Mouse (Mus musculus) MEL (cell line): ENCODE results near the gene Eif5a. TPM values are rescaled to one million over a fixed set of nuclear protein-coding genes. Genes with fewer than 3 reads are reported as not detected.

Experiments used
- DNase-seq: peaks from one replicate; pipeline ENCODE4 v3.0.0; 2011; ENCODE audit warnings: low read depth, low spot score
- H3K27ac ChIP-seq: 2 replicates; pipeline ENCODE4 v1.5.1; 2012; ENCODE audit warnings: low read depth, mild to moderate bottlenecking, control low read depth, low read length, moderate library complexity; ENCODE audit not compliant: control insufficient read depth
- H3K27me3 ChIP-seq, 2 experiments: fragments of 150-350 bp in 1 of 2; sonication (generic) in 1 of 2; 2 replicates each; pipeline ENCODE4 v1.6.1; 2012; ENCODE audit warnings: low read length in 2 of 2, mild to moderate bottlenecking in 2 of 2, improper control_type of control experiment in 1 of 2, moderate library complexity in 1 of 2; ENCODE audit not compliant: insufficient read depth in 2 of 2, control insufficient read depth in 1 of 2
- H3K36me3 ChIP-seq, 2 experiments: 2 replicates each; pipeline ENCODE4 v1.6.1; 2012 to 2014; ENCODE audit warnings: low read length in 2 of 2, improper control_type of control experiment in 1 of 2, inconsistent platforms in 1 of 2, mild to moderate bottlenecking in 1 of 2; ENCODE audit not compliant: insufficient read depth in 2 of 2, control insufficient read depth in 1 of 2
- H3K4me1 ChIP-seq, 2 experiments: fragments of 150-350 bp in 1 of 2; sonication (generic) in 1 of 2; 2 replicates each; pipeline ENCODE4 v1.6.1; 2012; ENCODE audit warnings: low read length in 2 of 2, improper control_type of control experiment in 1 of 2, mild to moderate bottlenecking in 1 of 2; ENCODE audit not compliant: insufficient read depth in 2 of 2, control insufficient read depth in 1 of 2
- H3K4me3 ChIP-seq, 2 experiments: fragments of 150-350 bp in 1 of 2; sonication (generic) in 1 of 2; 2 replicates each; pipeline ENCODE4 v1.5.1; 2012; ENCODE audit warnings: low read depth in 2 of 2, low read length in 2 of 2, mild to moderate bottlenecking in 2 of 2, moderate library complexity in 2 of 2, control low read depth in 1 of 2, improper control_type of control experiment in 1 of 2; ENCODE audit not compliant: control insufficient read depth in 1 of 2, insufficient read depth in 1 of 2
- H3K79me2 ChIP-seq: 2 replicates; pipeline ENCODE4 v1.6.1; 2012; ENCODE audit warnings: mild to moderate bottlenecking, low read length, moderate library complexity; ENCODE audit not compliant: control insufficient read depth, poor library complexity, insufficient read depth
- H3K9ac ChIP-seq: 2 replicates; pipeline ENCODE4 v1.6.1; 2012; ENCODE audit warnings: low read depth, mild to moderate bottlenecking, control low read depth, low read length, moderate library complexity; ENCODE audit not compliant: control insufficient read depth, poor library complexity, severe bottlenecking
- H3K9me3 ChIP-seq: fragments of 150-350 bp; sonication (generic); replicated peaks from 2 replicates; pipeline ENCODE4 v1.6.1; 2012; ENCODE audit warnings: mild to moderate bottlenecking, low read length, improper control_type of control experiment, moderate library complexity; ENCODE audit not compliant: insufficient read depth
- CHD2 ChIP-seq: IDR thresholded peaks from 2 replicates; pipeline ENCODE4 v1.6.1; 2011; ENCODE audit warnings: low read length, improper control_type of control experiment
- E2F4 ChIP-seq: IDR thresholded peaks from 2 replicates; pipeline ENCODE4 v1.6.1; 2011; ENCODE audit warnings: low read depth, low read length, improper control_type of control experiment, borderline replicate concordance
- ELF1 ChIP-seq: IDR thresholded peaks from 2 replicates; pipeline ENCODE4 v1.6.1; 2014; ENCODE audit warnings: low read depth, mild to moderate bottlenecking, inconsistent platforms, low read length, improper control_type of control experiment, moderate library complexity
- EP300 ChIP-seq, 2 experiments: IDR thresholded peaks; 2 replicates each; pipeline ENCODE4 v1.6.1; 2011; ENCODE audit warnings: improper control_type of control experiment in 2 of 2, low read length in 2 of 2, low read depth in 1 of 2, mild to moderate bottlenecking in 1 of 2
- ETS1 ChIP-seq: IDR thresholded peaks from 2 replicates; pipeline ENCODE4 v1.6.1; 2012; ENCODE audit warnings: low read depth, mild to moderate bottlenecking, inconsistent platforms, low read length, improper control_type of control experiment, moderate library complexity
- GABPA ChIP-seq: IDR thresholded peaks from 2 replicates; pipeline ENCODE4 v1.6.1; 2012; ENCODE audit warnings: low read depth, mild to moderate bottlenecking, inconsistent platforms, low read length, improper control_type of control experiment, moderate library complexity
- GATA1 ChIP-seq: IDR thresholded peaks from 2 replicates; pipeline ENCODE4 v1.6.1; 2011; ENCODE audit warnings: low read depth, low read length, improper control_type of control experiment
- HCFC1 ChIP-seq: IDR thresholded peaks from 2 replicates; pipeline ENCODE4 v1.6.1; 2012; ENCODE audit warnings: low read depth, mild to moderate bottlenecking, inconsistent platforms, low read length, improper control_type of control experiment, moderate library complexity
- JUND ChIP-seq: IDR thresholded peaks from 2 replicates; pipeline ENCODE4 v1.6.1; 2011; ENCODE audit warnings: low read depth, mild to moderate bottlenecking, improper control_type of control experiment, low read length
- KAT2A ChIP-seq: conservative IDR thresholded peaks from 2 replicates; pipeline ENCODE4 v1.6.1; 2012; ENCODE audit warnings: low read depth, low read length, improper control_type of control experiment, inconsistent platforms
- MAFK ChIP-seq: IDR thresholded peaks from 2 replicates; pipeline ENCODE4 v1.6.1; 2011; ENCODE audit warnings: low read depth, mild to moderate bottlenecking, low read length, improper control_type of control experiment, borderline replicate concordance
- MEF2A ChIP-seq: IDR thresholded peaks from 2 replicates; pipeline ENCODE4 v1.6.1; 2014; ENCODE audit warnings: low read depth, mild to moderate bottlenecking, inconsistent platforms, low read length, improper control_type of control experiment; ENCODE audit not compliant: poor library complexity, insufficient replicate concordance, severe bottlenecking; ENCODE audit errors: extremely low read depth
- MYC ChIP-seq: IDR thresholded peaks from 2 replicates; pipeline ENCODE4 v1.6.1; 2011; ENCODE audit warnings: low read depth, mild to moderate bottlenecking, low read length, improper control_type of control experiment, moderate library complexity
- NRF1 ChIP-seq: IDR thresholded peaks from 2 replicates; pipeline ENCODE4 v1.6.1; 2014; ENCODE audit warnings: low read depth, mild to moderate bottlenecking, inconsistent platforms, low read length, improper control_type of control experiment, moderate library complexity; ENCODE audit not compliant: poor library complexity, insufficient read depth, severe bottlenecking
- RCOR1 ChIP-seq: IDR thresholded peaks from 2 replicates; pipeline ENCODE4 v1.6.1; 2012; ENCODE audit warnings: low read depth, mild to moderate bottlenecking, inconsistent platforms, low read length, improper control_type of control experiment
- SMC3 ChIP-seq: IDR thresholded peaks from 2 replicates; pipeline ENCODE4 v1.6.1; 2011; ENCODE audit warnings: low read depth, low read length, improper control_type of control experiment
- TCF12 ChIP-seq: IDR thresholded peaks from 2 replicates; pipeline ENCODE4 v1.6.1; 2014; ENCODE audit warnings: low read depth, mild to moderate bottlenecking, inconsistent platforms, low read length, improper control_type of control experiment, moderate library complexity
- UBTF ChIP-seq: IDR thresholded peaks from 2 replicates; pipeline ENCODE4 v1.6.1; 2012; ENCODE audit warnings: low read depth, mild to moderate bottlenecking, inconsistent platforms, low read length, improper control_type of control experiment, moderate library complexity, borderline replicate concordance; ENCODE audit not compliant: insufficient read depth
- USF1 ChIP-seq: IDR thresholded peaks from 2 replicates; pipeline ENCODE4 v1.6.1; 2014; ENCODE audit warnings: low read depth, mild to moderate bottlenecking, inconsistent platforms, low read length, improper control_type of control experiment, moderate library complexity
- USF2 ChIP-seq, 2 experiments: IDR thresholded peaks; 2 replicates each; pipeline ENCODE4 v1.6.1; 2011 to 2012; ENCODE audit warnings: improper control_type of control experiment in 2 of 2, low read length in 2 of 2, borderline replicate concordance in 1 of 2, inconsistent platforms in 1 of 2, low read depth in 1 of 2, mild to moderate bottlenecking in 1 of 2; ENCODE audit not compliant: insufficient read depth in 1 of 2
- ZC3H11A ChIP-seq: IDR thresholded peaks from 2 replicates; pipeline ENCODE4 v1.6.1; 2012; ENCODE audit warnings: low read depth, mild to moderate bottlenecking, inconsistent platforms, low read length, improper control_type of control experiment
- ZMIZ1 ChIP-seq: IDR thresholded peaks from 2 replicates; pipeline ENCODE4 v1.6.1; 2012; ENCODE audit warnings: low read depth, mild to moderate bottlenecking, inconsistent platforms, low read length, improper control_type of control experiment, moderate library complexity
- polyA plus RNA-seq, 2 experiments: library from polyadenylated mRNA; stranded (reverse) in 1 of 2; unstranded in 1 of 2; fragments of >175 nt in 1 of 2; fragments of >200 nt in 1 of 2; gene quantifications; 2 replicates each; pipeline versions ENCODE4 v1.2.1 to v1.2.4; 2012; ENCODE audit warnings: low replicate concordance in 2 of 2, low read depth in 1 of 2; ENCODE audit not compliant: insufficient read length in 2 of 2, insufficient read depth in 1 of 2, missing spikeins in 1 of 2
- total RNA-seq: library from RNA; depleted of rRNA; stranded (reverse); fragments of 300-350 nt; gene quantifications from 2 replicates; pipeline ENCODE4 v1.2.3, GENCODE M21; 2012

The Eif5a gene
- total and polyA plus RNA-seq, 3 experiments, result 1,272 to 3,185 (median 1,428) TPM

- no peaks in the 10 kb centered on the region for H3K9me3 ChIP-seq
- H3K4me1 ChIP-seq, result no peaks in the 10 kb centered on the region
- H3K4me3 ChIP-seq, result no peak overlapping the region
- no peaks in the 10 kb centered on the region for H3K79me2 ChIP-seq
- TF ChIP-seq E2F4, result no peak
- TF ChIP-seq ETS1, result no peak
- no peak for TF ChIP-seq TCF12
- no peak for TF ChIP-seq GABPA
- TF ChIP-seq EP300 (IDR thresholded peaks at IDR 0.05; ENCODE audit: low read depth in 1 of 2, low read length in 2 of 2), result no peak
- no peak for TF ChIP-seq NRF1
- TF ChIP-seq CHD2, result no peak
- no peak for TF ChIP-seq USF1
- TF ChIP-seq ZC3H11A, result no peak
- no peak for TF ChIP-seq ZMIZ1
- no peak for TF ChIP-seq MEF2A
- no peak for TF ChIP-seq SMC3
- no peak for TF ChIP-seq UBTF
- no peak for TF ChIP-seq USF2 (IDR thresholded peaks at IDR 0.05; ENCODE audit: borderline replicate concordance in 1 of 2, insufficient read depth in 1 of 2, low read depth in 1 of 2, low read length in 2 of 2)
- TF ChIP-seq KAT2A, result no peak
- TF ChIP-seq GATA1, result no peak
- TF ChIP-seq MYC, result no peak
- no peak for TF ChIP-seq HCFC1
- TF ChIP-seq MAFK, result no peak
- no peak overlapping the region for H3K9ac ChIP-seq
- DNase-seq, result no peak
- no peak overlapping the region for H3K27ac ChIP-seq
- H3K36me3 ChIP-seq, result no peaks in the 10 kb centered on the region
- peaks cover 10 to 14% of the 10 kb centered on the region in 2 experiments for H3K27me3 ChIP-seq
Measured at GRCm38 (mm10) chr11:69940962-69941361, 19.2 kb upstream of the Eif5a start.

GRCm38 (mm10) chr11:69939731-69940130, 18.0 kb upstream of the Eif5a start:
- H3K9me3 ChIP-seq, result no peaks in the 10 kb centered on the region
- H3K79me2 ChIP-seq, result no peaks in the 10 kb centered on the region
- H3K4me3 ChIP-seq, result no peak overlapping the region
- TF ChIP-seq CHD2, result no peak
- no peak for TF ChIP-seq ELF1
- no peak for TF ChIP-seq KAT2A
- no peak for TF ChIP-seq JUND
- TF ChIP-seq USF1, result no peak
- no peak for TF ChIP-seq RCOR1
- TF ChIP-seq, all 39 proteins: peak for 0
- H3K36me3 ChIP-seq, result peaks cover 0 to 3% of the 10 kb centered on the region in 2 experiments; a peak in 1 of 4 replicates
- H3K4me1 ChIP-seq, result 0 out of 4 replicates have a peak, but pooled peaks cover 3 to 4% of the 10 kb centered on the region in 2 experiments
- no peak for DNase-seq
- H3K27ac ChIP-seq, result no peak overlapping the region
- no peak overlapping the region for H3K9ac ChIP-seq
- peaks cover 10 to 14% of the 10 kb centered on the region in 2 experiments for H3K27me3 ChIP-seq
